Mouse (Mus musculus) midbrain, embryonic 10.5 days (tissue): ENCODE results near the gene Kif13a. TPM values are rescaled to one million over a fixed set of nuclear protein-coding genes. Genes with fewer than 3 reads are reported as not detected.

ENCODE experiments used
- DNase-seq: peaks from one replicate; pipeline ENCODE4 v3.0.0-alpha.2; 2017; ENCODE audit warnings: low spot score
- H3K27ac ChIP-seq: fragments of 300-500 bp; sonication (generic); replicated peaks from 2 replicates; pipeline ENCODE4 v1.5.1; 2016; ENCODE audit warnings: mild to moderate bottlenecking
- H3K27me3 ChIP-seq: fragments of 300-500 bp; sonication (generic); 2 replicates; pipeline ENCODE4 v1.6.1; 2016; ENCODE audit warnings: low read depth, mild to moderate bottlenecking; ENCODE audit not compliant: poor library complexity, severe bottlenecking
- H3K36me3 ChIP-seq: fragments of 300-500 bp; sonication (generic); 2 replicates; pipeline ENCODE4 v1.6.1; 2016; ENCODE audit warnings: mild to moderate bottlenecking, moderate library complexity
- H3K4me1 ChIP-seq: fragments of 300-500 bp; sonication (generic); 2 replicates; pipeline ENCODE4 v1.6.1; 2016
- H3K4me3 ChIP-seq: fragments of 300-500 bp; sonication (generic); 2 replicates; pipeline ENCODE4 v1.5.1; 2016; ENCODE audit warnings: mild to moderate bottlenecking, moderate library complexity
- H3K9me3 ChIP-seq: fragments of 300-500 bp; sonication (generic); replicated peaks from 2 replicates; pipeline ENCODE4 v1.6.1; 2016; ENCODE audit warnings: mild to moderate bottlenecking
- WGBS: fragments of 180-500 bp; shearing (Covaris S2); methylation state at CpG from one replicate; pipeline ENCODE4 v1.1.7; 2016; 5-methylcytosine and 5-hydroxymethylcytosine counted together
- polyA plus RNA-seq: library from polyadenylated mRNA; unstranded; fragments of >200 nt; fragmentation: Nextera tagmentation; extraction: Ambion mirVana; gene quantifications from 2 replicates; pipeline ENCODE4 v1.2.1, GENCODE M21; 2016

Kif13a gene
- polyA plus RNA-seq, 1 experiment from 2014 or later = 9.1 TPM

GRCm38 (mm10) chr13:46727038-46727836, 202.4 kb downstream of the Kif13a start:
- Histone ChIP-seq H3K4me3 (peak overlapping the region; percentile 99), H3K36me3 (no peaks in the 10 kb centered on the region), H3K9me3 (no peaks in the 10 kb centered on the region), H3K4me1 (peaks cover 27% of the 10 kb centered on the region), H3K27ac (peak overlapping the region; percentile 97), H3K27me3 (no peaks in the 10 kb centered on the region)
- under 1% methylated on average over 82 of the region's 85 CpGs for WGBS
- no peak for DNase-seq

DNA sequence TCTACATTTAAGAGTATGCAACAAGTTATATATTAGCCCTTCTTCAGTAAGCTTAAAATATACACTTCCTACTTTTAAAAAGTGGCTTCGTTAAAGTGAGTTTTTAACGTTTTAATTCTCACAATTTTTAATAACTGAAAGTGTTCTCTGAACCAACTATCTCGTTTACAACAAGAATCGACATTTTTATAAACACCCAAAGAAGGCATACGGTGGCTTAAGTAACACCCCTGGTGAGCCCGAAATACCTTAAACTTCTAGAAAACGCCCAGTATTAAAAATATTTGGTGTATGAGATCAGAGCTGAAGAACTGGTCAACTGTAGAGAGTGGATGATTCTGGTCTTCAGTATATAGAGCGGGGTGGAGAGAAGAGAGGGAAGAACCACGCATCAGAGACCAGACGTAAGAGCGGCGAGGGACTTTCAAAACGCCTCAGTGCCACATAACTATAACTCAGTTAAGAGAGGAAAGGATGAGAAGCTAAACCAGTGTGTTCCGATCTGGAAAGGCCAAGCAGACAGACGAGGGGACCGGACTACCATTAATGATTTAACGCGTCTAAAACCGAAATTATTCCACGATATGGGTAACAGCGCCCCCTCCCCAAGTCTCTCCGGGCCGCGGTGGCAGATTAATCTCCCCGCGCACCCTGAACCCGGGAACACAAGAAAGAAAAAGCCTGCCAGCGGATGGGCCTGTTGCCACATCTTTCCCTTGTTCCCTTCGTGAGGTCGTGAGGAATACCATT, 203.2 kb downstream of the Kif13a start:
- H3K27ac ChIP-seq = peak overlapping the region; percentile 97
- H3K36me3 ChIP-seq = no peaks in the 10 kb centered on the region
- peaks cover 27% of the 10 kb centered on the region for H3K4me1 ChIP-seq
- no peaks in the 10 kb centered on the region for H3K9me3 ChIP-seq
- H3K27me3 ChIP-seq = no peaks in the 10 kb centered on the region
- under 1% methylated on average over 30 of the region's 30 CpGs for WGBS
- peak overlapping the region; percentile 99 for H3K4me3 ChIP-seq
- DNase-seq = peak; percentile 45

GRCm38 (mm10) chr13:46725227-46725626, 204.4 kb downstream of the Kif13a start:
- Histone ChIP-seq H3K4me3 (peak overlapping the region; percentile 99), H3K4me1 (peaks cover 27% of the 10 kb centered on the region), H3K27ac (no peak overlapping the region), H3K36me3 (0 out of 2 replicates have a peak, but pooled peaks cover under 1% of the 10 kb centered on the region), H3K27me3 (no peaks in the 10 kb centered on the region), H3K9me3 (no peaks in the 10 kb centered on the region)
- no peak for DNase-seq
- 31% methylated on average over 2 of the region's 2 CpGs for WGBS

DNA sequence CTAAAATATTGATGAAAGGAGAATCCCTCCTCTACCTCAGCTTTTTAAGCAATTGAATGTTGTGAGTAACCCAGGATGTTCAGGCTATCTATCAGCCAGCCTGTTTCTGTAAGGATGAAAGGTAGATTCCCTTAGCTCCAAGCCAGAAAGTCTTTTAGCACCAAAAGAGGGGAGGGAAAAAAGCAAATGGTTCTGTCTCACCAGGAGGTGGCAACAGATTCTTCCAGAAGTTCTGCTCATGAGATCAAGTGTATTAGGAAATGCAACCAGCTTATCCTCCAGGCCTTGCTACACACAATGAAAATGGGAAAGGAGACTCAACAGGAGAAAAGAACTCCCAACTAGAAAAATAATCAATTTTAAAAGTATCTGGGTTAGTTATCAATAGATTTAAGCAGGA, 205.3 kb downstream of the Kif13a start:
- Histone ChIP-seq H3K4me3 (no peak overlapping the region), H3K4me1 (peaks cover 27% of the 10 kb centered on the region), H3K27ac (no peak overlapping the region), H3K36me3 (peaks cover 8% of the 10 kb centered on the region; the same call in 1 of the 2 replicates), H3K9me3 (no peaks in the 10 kb centered on the region), H3K27me3 (no peaks in the 10 kb centered on the region)
- no peak for DNase-seq

DNA sequence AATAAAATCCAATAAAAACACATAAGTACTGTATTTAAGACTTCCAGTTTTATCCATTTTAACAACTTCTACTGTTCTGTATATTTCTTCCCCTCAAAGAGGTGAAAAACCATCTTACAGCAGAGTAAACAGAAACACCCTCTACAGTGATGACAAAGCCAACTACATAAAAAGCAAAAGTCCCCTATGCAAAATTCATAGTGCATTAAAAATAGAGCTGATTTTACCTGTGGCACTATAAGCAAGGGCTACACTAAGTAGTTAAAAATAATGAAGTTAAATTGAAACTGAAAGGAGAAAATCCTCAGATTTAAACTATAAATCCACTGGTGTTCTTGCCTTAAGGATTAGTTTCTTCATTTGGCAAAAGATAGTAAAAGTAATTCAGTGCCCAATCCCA, 208.7 kb downstream of the Kif13a start:
- Histone ChIP-seq H3K4me1 (peaks cover 18% of the 10 kb centered on the region), H3K9me3 (no peaks in the 10 kb centered on the region), H3K27me3 (no peaks in the 10 kb centered on the region), H3K27ac (no peak overlapping the region), H3K4me3 (no peak overlapping the region), H3K36me3 (peaks cover 21% of the 10 kb centered on the region)
- no peak for DNase-seq

DNA sequence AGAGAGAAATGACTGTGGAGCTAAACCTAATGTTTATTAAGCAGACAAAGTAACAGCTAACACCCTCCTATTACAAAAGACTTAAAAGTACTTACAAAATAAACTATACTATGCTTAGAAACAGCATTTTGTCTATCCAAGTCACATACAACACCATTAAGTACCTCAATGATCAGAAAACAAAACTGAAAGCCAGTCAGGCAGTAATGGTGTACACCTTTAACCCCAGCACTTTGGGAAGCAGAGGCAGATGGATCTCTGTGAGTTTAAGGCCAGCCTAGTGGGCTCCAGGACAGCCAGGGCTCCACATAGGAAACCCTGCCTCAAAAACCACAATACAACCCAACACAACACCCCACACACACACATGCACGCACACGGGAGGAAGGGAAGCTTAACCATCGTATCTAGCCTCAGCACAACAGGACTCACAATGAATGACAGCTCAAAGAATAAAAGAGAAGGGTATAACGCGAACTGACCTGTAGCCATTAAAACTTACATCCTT, 210.7 kb downstream of the Kif13a start:
- peaks cover 39% of the 10 kb centered on the region for H3K36me3 ChIP-seq
- H3K4me1 ChIP-seq = no peaks in the 10 kb centered on the region
- H3K27ac ChIP-seq = no peak overlapping the region
- H3K27me3 ChIP-seq = no peaks in the 10 kb centered on the region
- H3K9me3 ChIP-seq = no peaks in the 10 kb centered on the region
- H3K4me3 ChIP-seq = no peak overlapping the region
- DNase-seq = no peak
- WGBS = 81% methylated on average over 5 of the region's 5 CpGs

DNA sequence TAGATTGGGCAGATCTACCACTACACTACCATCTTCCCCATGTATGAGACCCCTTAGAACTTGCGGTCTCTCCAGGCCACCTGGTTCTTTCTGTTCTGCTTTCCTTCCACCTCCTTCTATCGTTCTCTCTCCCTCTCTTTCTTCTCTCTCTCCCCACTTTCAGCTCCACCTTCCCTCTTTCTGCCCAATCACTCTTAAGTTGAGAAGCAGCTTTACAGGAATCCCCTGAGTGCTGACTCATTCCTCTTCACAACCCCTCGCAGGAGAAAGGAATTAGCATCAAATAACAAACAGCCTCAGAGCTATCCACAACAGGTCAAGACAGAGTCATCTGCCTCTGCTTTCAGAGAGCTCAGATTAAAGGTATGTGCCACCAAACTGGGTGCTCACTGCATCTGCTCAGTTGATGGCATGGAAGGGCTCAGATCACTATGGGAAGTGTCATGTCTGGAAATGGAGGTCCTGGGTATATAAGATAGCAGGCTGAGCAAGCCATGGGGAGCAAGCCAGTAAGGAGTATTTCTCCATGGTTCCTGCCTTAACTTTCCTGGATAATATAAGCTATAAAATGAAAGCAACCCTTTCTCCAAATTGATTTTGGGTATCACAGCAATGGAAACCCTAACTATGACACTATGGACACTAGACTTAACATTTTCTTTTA, 213.6 kb downstream of the Kif13a start:
- peaks cover 68% of the 10 kb centered on the region for H3K36me3 ChIP-seq
- no peak for DNase-seq
- H3K27ac ChIP-seq = no peak overlapping the region
- H3K27me3 ChIP-seq = no peaks in the 10 kb centered on the region
- 84% methylated on average over 3 of the region's 3 CpGs for WGBS
- H3K4me1 ChIP-seq = no peaks in the 10 kb centered on the region
- no peaks in the 10 kb centered on the region for H3K9me3 ChIP-seq
- no peak overlapping the region for H3K4me3 ChIP-seq

GRCm38 (mm10) chr13:46713486-46713885, 216.2 kb downstream of the Kif13a start:
- H3K27ac ChIP-seq = no peak overlapping the region
- no peaks in the 10 kb centered on the region for H3K9me3 ChIP-seq
- no peak for DNase-seq
- no peaks in the 10 kb centered on the region for H3K27me3 ChIP-seq
- WGBS = 95% methylated on average over 5 of the region's 5 CpGs
- peaks cover 85% of the 10 kb centered on the region for H3K36me3 ChIP-seq
- H3K4me1 ChIP-seq = no peaks in the 10 kb centered on the region
- no peak overlapping the region for H3K4me3 ChIP-seq

GRCm38 (mm10) chr13:46703138-46703537, 226.5 kb downstream of the Kif13a start:
- 81% methylated on average over 5 of the region's 5 CpGs for WGBS
- Histone ChIP-seq H3K9me3 (no peaks in the 10 kb centered on the region), H3K4me1 (no peaks in the 10 kb centered on the region), H3K36me3 (peaks cover 94% of the 10 kb centered on the region), H3K27ac (no peak overlapping the region), H3K27me3 (no peaks in the 10 kb centered on the region), H3K4me3 (no peak overlapping the region)
- no peak for DNase-seq

DNA sequence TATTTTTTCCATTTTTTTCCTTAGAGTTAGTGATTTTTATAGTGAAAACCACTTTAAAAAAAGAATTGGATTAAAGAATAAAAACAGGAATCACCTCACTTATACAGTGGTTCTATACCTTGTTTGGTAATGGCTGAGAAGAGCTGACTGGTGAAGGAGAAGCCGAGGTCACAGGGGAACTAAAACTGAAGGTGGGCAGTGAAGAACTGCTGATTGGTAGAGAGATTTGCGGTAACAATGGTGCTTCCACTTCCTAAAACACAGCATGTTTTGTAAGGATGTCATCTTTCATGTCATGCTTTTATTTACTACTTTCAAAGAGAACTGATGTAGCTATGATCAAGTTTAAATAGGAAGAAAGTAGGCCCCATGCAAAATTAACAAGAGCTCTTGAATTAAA, 228.2 kb downstream of the Kif13a start:
- Histone ChIP-seq H3K9me3 (no peaks in the 10 kb centered on the region), H3K27me3 (no peaks in the 10 kb centered on the region), H3K4me1 (no peaks in the 10 kb centered on the region), H3K36me3 (peaks cover 94% of the 10 kb centered on the region), H3K4me3 (no peak overlapping the region), H3K27ac (no peak overlapping the region)
- WGBS = 95% methylated on average over 2 of the region's 2 CpGs
- no peak for DNase-seq

- Histone ChIP-seq H3K27me3 (no peaks in the 10 kb centered on the region), H3K9me3 (no peaks in the 10 kb centered on the region), H3K36me3 (peaks cover 95% of the 10 kb centered on the region), H3K27ac (no peak overlapping the region), H3K4me3 (no peak overlapping the region), H3K4me1 (no peaks in the 10 kb centered on the region)
- DNase-seq = no peak
- WGBS = 89% methylated on average over 1 of the region's 1 CpGs
Observed at GRCm38 (mm10) chr13:46699372-46699771, 230.3 kb downstream of the Kif13a start.
